Mouse (Mus musculus): ENCODE data around the gene Gm20388.

The Gm20388 gene

GRCm38 (mm10) chr8:123287362-123287761, 3376.7 kb downstream of the Gm20388 start:
- DNase-seq (ENCODE audit: low read depth): no peak

GRCm38 (mm10) chr8:123290166-123290565, 3379.5 kb downstream of the Gm20388 start:
- DNase-seq (ENCODE audit: low read depth): peak; percentile 73

DNA sequence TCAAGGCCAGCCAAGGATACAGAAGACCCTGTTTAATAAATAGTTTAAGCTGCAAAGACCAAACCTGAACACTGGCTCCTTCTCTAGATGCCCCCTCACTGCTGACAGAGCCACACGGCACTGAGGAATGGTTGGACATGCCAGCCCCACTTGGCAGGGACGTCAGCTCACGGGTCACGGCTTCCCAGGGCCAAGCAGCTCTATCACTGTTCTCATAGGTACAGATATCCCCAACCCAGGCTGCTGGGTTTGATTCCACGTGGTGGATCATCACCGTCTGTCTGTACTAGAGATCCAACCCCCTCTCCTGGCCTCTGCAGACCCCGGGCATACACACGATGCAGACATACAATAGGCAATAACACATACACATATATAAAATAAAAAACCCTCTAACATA, 3380.0 kb downstream of the Gm20388 start:
- DNase-seq (ENCODE audit: low read depth): no peak

- no peak for DNase-seq (ENCODE audit: low read depth)
These were observed 3381.1 kb downstream of the Gm20388 start for GRCm38 (mm10) chr8:123291716-123292115.

DNA sequence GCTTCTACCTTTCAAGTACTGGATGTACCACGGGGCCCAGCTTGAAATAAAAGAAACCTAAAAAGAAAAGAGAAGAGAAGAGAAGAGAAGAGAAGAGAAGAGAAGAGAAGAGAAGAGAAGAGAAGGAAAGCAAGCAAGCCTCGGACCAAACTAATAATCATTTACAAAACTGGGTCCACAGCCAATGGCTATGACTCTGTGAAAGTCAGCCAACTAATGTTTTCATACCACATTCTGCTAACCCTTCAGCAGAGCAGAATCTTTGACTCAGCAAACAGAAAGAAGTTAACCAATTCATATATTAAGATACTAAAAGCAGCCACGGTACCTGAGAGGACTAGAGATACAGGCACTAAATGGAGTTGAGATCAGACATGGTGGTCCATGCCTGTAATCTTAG, 3381.6 kb downstream of the Gm20388 start:
- DNase-seq (ENCODE audit: low read depth): peak; percentile 16

DNA sequence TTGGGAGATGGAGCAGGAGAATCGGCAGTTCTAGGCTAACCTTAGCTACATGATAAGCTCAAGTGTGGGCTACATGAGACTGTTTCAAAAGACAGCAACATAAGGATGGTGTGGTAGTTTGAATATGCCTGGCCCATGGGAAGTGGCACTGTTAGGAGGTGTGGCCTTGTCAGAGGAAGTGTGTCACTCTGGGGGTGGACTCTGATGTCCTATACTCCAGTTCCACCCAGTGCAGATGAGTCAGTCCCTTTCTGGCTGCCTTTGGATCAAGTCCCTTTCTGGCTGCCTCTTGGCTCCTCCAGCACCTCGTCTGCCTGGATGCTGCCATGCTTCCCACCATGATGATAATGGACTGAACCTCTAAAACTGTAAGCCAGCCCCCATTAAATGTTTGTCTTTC, 3382.1 kb downstream of the Gm20388 start:
- no peak for DNase-seq (ENCODE audit: low read depth)

DNA sequence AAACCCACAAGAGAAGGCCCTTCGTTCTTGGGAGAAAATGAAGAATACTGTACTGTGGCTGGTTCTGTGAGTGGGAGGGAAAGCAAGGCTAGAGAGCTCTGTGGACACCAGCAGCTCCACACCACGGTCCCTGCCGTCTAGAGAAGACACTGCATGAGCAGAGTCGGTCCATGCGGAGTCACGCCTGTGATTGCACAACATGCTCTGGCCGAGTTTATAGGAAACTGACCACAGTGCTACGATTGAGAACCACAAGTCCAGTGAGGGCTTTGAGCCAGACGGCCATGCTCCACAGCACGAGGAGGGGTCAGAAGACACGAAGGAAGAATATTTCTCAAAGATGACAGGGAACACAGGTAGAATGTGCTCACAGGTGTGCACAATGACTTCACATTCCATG, 3387.7 kb downstream of the Gm20388 start:
- DNase-seq (ENCODE audit: low read depth): no peak

GRCm38 (mm10) chr8:123308738-123309137, 3398.1 kb downstream of the Gm20388 start:
- no peak for DNase-seq (ENCODE audit: low read depth)

DNA sequence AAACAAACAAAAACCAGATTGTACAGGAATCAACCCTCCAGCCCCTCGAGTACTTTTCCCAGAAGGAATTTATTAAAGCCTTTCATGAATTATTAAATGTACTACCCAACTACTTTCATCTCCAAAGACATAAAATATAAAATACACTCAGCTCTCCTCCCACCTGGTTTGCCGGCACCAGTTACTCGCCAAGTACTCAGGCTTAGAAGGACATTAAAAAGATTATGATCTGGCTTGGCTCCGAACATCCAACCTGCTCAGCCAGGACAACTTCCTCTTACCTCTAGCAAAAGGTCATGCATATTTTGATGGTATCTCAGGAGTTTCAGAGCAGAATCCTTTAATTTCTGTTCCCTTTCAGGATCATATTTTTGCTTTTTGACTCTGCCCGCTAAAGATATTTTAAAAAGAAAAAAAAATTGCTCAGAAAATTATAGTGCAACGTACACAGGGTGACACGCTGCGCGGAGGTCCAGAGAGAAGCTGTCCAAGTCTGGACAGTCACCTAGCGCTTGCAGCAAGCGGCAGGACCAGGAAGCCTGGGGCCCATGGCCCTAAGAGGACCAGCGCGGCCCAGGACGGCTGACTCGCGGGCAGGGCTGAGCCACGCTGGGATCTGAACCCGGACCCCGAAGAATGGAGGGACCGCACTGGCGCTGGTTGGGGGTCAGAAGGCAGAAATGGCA, 3407.3 kb downstream of the Gm20388 start:
- no peak for DNase-seq (ENCODE audit: low read depth)

DNA sequence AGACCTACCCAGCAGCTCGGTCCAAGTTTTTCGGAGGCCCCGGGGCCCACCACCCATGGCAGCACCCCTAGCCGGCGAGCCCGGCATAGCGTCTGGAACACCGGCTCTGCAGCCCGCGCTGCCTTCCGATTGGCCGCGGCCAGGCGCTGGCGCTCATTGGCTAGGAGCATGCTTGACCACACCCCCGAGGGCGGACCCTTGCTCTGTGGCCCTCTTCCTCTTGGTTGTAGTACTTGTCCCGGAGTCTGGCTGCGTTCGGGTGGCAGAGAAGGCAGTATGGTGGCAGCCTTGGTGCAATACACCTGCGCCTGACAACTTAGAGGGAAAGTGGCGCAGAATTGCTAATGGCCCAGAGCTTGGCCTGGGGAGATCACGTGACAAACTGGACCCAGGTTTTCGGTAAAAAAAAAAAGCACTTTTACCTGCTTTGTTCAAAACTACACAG, 3407.8 kb downstream of the Gm20388 start, which contains the start of gene Fanca:
Gene Fanca, minus strand, starts transcription at position 110 of the 445 bp plus-strand sequence.
- peak; percentile 96 for DNase-seq (ENCODE audit: low read depth)

GRCm38 (mm10) chr8:123319522-123320164, 3409.0 kb downstream of the Gm20388 start:
- peak; percentile 89 for DNase-seq (ENCODE audit: low read depth)

- no peak for DNase-seq (ENCODE audit: low read depth)
These were observed 3417.9 kb downstream of the Gm20388 start for GRCm38 (mm10) chr8:123328552-123328951.

DNA sequence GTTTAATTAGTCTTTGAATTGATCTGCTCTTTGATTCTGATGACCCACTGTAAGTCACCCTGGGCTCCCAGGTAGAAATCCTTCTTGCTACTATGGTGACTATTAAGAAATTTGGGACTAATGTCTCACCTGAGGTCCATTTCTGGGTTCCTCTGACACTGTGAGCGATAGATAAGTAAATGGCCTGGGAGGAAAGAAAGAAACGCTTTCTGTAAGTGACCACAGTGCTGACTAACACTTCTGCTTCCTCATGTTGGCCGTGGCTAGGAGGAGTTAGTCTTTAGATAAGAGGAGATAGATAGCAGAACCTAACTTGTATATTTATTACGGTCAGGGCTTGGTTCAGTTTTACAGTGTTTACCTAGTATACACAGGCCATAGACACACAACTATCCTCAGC, 3418.7 kb downstream of the Gm20388 start:
- no peak for DNase-seq (ENCODE audit: low read depth)

DNA sequence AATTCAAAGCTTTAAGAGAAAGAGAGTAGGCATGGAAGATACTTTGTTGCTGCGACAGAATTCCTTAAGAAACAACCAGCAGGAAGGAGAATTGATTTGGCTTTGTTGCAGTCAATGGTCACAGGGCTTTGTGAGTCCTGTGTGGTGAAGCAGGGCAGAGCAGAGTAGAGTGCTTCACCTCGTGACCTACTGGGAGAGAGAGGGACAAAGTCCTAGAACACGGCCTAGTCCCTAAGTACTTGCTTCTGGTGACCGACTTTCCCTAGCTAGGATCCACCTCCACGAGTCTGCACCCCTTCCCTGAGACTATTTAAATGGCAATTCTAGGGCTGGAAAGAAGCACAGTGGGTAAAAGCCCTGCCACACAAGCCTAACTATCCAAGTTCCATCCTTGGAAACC, 3419.3 kb downstream of the Gm20388 start:
- DNase-seq (ENCODE audit: low read depth): no peak

DNA sequence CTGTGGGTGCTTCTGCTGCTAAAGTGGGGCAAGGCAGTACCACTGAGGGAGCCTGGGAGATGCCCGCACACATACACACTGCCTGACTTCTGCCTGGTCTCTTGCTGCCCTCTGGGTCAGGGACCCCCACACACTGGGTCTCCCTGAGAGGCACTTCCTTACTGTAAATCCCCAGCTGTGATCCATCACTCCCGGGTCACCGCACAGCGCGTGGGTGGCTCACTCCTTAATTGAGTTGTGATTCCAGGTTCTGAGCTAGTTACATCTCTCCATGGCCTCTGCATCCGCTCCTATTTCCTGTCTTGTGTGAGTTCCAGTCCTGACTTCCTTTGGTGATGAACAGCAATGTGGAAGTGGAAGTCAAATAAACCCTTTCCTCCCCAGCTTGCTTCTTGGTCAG, 3420.1 kb downstream of the Gm20388 start:
- peak; percentile 36 for DNase-seq (ENCODE audit: low read depth)

- peak; percentile 89 for DNase-seq (ENCODE audit: low read depth)
These were observed 3420.7 kb downstream of the Gm20388 start for GRCm38 (mm10) chr8:123331301-123331700.

GRCm38 (mm10) chr8:123331810-123332209, 3421.2 kb downstream of the Gm20388 start:
- no peak for DNase-seq (ENCODE audit: low read depth)

- peak; percentile 98 for DNase-seq (ENCODE audit: low read depth)
These were observed 3421.8 kb downstream of the Gm20388 start, which contains the start of gene Spire2 for GRCm38 (mm10) chr8:123332262-123333090. Spire2 (plus strand) TSS chr8:123332713.

GRCm38 (mm10) chr8:123333091-123333587, 3422.5 kb downstream of the Gm20388 start:
- DNase-seq (ENCODE audit: low read depth): no peak

DNA sequence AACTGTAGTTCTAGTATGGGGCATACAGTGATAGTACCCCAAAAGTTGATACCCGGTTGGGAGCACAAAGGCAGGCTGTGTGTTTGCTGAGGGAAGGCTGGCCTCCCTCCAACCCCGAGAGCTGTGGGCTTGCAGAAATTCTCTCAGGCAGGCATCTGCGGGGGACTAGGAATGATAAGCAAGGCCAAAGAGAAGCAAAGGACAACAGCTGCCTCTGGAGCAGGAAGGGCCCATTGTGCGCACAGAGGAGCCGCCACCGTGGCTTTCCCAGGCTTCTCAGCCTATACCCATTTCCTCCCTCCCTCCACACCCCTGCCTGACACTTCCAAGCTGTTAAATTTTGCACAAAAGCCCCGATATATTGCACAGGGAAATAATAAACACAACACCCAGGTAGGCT, 3423.2 kb downstream of the Gm20388 start:
- DNase-seq (ENCODE audit: low read depth): no peak

DNA sequence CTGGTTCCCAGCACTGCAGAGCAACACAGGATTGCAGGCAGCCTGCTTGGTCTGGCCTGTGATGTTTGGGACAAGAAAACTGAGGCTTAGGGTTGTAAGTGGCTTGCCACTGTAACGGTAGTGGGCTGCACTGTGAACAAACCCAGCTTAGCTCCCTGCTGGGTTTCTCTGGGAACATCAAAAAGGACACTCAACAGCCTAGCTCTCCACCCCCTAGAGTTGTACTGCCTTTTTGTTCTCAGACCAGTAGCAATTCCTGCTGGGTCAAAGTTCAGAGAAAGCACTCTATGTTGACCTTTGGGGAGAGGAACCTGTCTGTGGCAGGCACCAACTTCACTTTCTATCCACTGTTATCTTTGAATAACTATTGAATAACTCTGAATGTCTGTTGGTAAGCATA, 3423.8 kb downstream of the Gm20388 start:
- DNase-seq (ENCODE audit: low read depth): no peak

GRCm38 (mm10) chr8:123337475-123337874, 3426.8 kb downstream of the Gm20388 start:
- no peak for DNase-seq (ENCODE audit: low read depth)

Measured in NIH3T3 (cell line).